Mouse (Mus musculus) heart, postnatal 14 days (tissue): Measurements from ENCODE around the gene Nedd8. TPM values are rescaled to one million over a fixed set of nuclear protein-coding genes. Genes with fewer than 3 reads are reported as not detected.
A peak's percentile ranks its signal among the peaks of the same experiment; 100 is the strongest.

Experiments
- DNase-seq, 2 experiments: peaks; one replicate each; pipeline ENCODE4 v3.0.0; 2021 to 2022
- intact Hi-C: fragments of 180-260 bp; cut with DNase I; formaldehyde crosslinking; loops from one replicate; pipeline ENCODE4 v1.15.1; 2025
- long read RNA-seq, 2 experiments: library from polyadenylated mRNA; stranded (forward); transcript quantifications; one replicate each; pipeline ENCODE4 v2.0.0; 2021
- total RNA-seq, 2 experiments: library from RNA; stranded (reverse); gene quantifications; 2 replicates each; pipeline ENCODE4 v1.2.3; 2021

Nedd8 gene
- 100 to 1,000 TPM; 254 to 257 TPM for total RNA-seq
- long read RNA-seq, experiment 1, transcript Nedd8-201 (4 exons, 824 nt) = major isoform, 97 of 101 reads
- long read RNA-seq, experiment 1, partial matches to known transcripts = 1 of 101 reads
- long read RNA-seq, experiment 1, other reads (novel, unspliced or antisense) = 1 of 101 reads
- long read RNA-seq, experiment 2, transcript Nedd8-201 (4 exons, 824 nt) = major isoform, 88 of 88 reads
- long read RNA-seq, experiment 2, partial matches to known transcripts = 0 of 88 reads
- long read RNA-seq, experiment 2, other reads (novel, unspliced or antisense) = 0 of 88 reads

DNA sequence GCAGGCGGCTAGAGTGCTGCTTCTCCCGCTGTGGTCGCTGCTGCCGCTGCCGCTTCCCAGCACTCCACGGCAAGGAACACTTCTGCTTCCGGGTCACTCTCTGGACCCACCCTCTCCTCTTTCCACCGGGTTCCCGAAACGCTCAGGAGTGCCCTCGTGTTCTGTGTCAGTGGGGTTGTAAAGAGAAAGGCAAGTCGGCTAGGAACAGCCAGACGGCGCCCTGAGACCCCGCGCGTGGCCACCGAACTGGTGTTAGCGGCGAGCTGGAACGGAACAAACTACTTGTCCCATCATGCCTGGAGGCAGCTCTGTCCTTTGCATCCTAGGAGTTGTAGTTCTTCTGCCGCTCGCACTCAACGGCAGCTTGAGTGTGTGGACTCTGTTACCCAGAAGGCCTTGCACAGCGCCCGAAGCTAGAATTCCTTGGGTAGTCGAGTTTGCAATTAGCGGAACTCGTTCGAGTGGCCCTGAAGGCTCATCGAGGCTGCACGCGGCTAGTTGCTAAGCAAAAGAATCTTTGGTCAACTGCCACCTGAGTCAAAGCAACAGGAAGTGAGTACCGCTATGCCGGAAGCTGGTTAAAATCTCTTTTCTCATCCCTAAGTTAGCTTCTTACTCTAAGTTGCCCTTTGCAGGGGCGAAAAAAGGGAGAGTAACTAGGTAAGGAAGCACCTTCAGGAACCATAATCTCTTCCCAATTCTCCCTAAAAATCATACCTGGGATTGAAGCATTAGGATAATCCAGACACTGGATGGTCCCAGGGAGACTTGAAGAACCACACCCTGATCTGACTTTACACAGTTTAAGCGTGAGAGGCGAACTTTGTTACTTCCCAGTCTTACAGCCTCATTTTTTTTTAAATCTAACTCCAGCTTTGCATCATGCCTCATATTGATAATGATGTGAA lies at the start of gene Nedd8, which contains the start of gene Gmpr2:
Gene Nedd8 (minus strand): TSS at position 292 of the 908 bp plus-strand sequence.
Gene Gmpr2 (plus strand): TSS at position 109 of the 908 bp plus-strand sequence.
- intact Hi-C loops = loop anchor here (5.0 kb wide), 1 partner anchor 40 kb away; no protein-coding TSS in a partner anchor
- DNase-seq = peak; percentile 82 to 83

DNA sequence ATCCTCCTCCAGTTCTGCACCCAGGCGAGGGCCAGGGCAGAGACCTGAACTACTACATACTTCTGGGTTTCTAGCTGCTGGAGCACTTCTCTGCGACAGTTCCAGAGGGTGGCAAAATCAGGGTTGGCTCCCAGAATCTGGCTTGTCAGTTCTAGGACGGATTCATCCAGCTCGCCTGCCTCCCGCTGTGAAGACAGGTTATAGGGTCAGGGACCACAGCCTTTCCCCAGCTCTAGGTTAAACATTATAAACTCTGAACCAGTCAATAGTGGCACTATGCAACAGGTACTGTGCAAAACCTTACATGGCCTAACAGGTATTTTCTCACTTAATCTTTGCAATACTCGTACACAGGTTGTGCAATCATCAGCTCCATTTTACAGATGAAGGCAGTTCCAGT lies 49.2 kb upstream of the Nedd8 start:
- intact Hi-C loops = loop anchor here (2.0 kb wide), 1 partner anchor 38 kb away; no protein-coding TSS in a partner anchor

DNA sequence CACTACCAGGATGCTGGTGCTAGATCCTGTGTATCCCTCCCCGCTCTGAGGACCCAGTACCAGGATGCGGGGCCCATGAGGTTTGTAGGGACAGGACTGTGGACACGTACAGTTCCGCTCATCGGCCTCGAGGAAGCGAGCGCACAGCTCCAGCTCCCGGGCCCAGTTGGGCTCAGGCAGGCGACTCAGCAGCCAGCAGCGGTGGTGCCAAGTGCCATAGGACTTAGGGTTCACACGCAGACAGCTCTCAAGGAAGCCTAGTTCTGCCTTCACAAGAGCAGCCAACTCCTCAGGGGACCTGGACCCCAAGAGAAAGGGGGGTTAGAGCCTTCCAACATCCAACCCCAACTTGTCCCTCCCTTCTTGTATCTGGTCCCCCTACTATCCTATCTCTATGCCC lies 48.7 kb upstream of the Nedd8 start:
- no peak for DNase-seq
- intact Hi-C loops = loop anchor here (2.0 kb wide), 1 partner anchor 38 kb away; no protein-coding TSS in a partner anchor

More for the DNA sequence above, 49.2 kb upstream of the Nedd8 start:
- no peak for DNase-seq

DNA sequence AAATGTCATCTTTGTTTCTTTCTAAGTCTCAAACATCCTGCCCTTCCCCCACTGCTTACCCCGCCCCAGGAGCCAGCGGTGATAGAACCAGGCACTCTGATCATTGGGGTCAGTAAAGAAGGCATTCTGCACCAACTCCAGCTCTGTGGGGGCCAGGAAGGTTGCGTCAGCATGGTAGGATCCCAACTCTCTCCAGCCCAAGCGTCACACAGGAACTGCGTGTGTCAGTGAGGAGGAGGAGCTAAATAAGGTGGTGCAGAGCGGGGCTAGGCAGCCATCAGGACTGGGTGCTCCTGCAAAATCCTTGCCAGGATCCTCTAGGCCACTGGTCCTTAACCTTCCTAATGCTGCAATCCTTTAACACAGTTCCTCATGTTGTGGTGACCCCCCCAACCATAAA lies 47.8 kb upstream of the Nedd8 start:
- intact Hi-C loops = loop anchor here (2.0 kb wide), 1 partner anchor 37 kb away; no protein-coding TSS in a partner anchor
- DNase-seq = no peak

GRCm38 (mm10) chr14:55716884-55717283 lies 45.0 kb upstream of the Nedd8 start:
- DNase-seq = no peak
- intact Hi-C loops = no loop called here

DNA sequence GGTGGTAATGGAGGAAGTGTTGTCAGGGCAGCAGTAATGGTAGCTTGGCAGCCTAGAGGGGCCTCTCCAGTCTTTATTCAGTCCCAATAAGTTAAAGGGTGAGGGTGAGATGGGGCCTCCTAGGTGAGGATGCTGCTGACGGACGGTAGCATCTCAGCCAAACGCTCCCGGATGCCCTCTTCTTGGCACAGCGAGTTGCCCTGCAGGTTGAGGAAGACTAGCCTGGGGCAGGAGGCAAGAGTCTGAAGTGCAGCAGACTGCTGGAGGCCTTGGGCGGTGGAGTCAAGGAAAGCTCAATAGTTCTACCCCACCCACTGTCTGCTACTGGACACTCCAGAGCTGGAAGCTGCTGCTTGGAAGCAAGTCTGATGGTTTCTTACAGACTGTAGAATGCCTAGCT lies 44.3 kb upstream of the Nedd8 start:
- DNase-seq = no peak
- intact Hi-C loops = no loop called here

GRCm38 (mm10) chr14:55714893-55715292 lies 43.0 kb upstream of the Nedd8 start:
- intact Hi-C loops = no loop called here

GRCm38 (mm10) chr14:55713729-55714122 lies 41.8 kb upstream of the Nedd8 start, which contains the start of gene Tgm1:
Gene Tgm1 (minus strand): TSS chr14:55713926.
- intact Hi-C loops = no loop called here
- no peak for DNase-seq

More at GRCm38 (mm10) chr14:55714893-55715292, 43.0 kb upstream of the Nedd8 start:
- DNase-seq = no peak

DNA sequence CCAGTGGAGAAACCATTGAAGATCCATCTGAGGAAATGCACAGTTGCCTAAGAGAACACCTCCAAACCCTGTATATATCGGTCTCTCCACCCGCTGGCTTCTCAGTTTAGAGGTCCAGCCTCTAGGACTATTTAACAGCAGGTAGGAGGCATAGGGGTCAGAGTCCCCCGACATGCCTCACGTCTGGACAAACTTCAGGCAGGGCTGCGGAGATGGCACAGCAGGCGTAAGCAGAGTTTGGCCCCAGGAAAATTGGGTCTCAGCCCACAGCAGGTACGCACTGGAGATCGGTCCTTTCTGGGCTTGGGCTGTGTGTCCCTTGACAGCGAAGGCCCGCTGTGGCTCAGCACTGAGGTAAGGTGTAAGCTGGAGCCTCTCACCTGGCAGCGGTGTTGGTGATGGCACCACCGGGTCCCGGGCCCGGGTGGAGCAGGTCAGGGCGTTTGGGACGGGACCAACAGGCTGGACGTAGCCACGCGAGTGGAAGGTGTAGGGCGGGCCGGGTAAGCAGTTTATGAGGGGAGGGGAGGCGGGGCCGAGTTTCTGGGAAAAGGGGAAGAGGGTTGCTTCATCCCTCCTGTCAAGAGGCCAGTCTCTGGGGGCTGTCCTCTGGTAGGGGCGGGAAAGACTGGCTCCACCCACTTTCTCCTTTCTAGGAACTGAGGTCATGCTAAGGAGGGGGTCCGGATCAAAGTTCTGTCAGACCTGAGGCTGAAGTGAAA lies 41.2 kb upstream of the Nedd8 start:
- intact Hi-C loops = no loop called here
- peak; percentile 37 to 38 for DNase-seq

- intact Hi-C loops = no loop called here
- no peak for DNase-seq
Observed at GRCm38 (mm10) chr14:55711786-55712185, 39.9 kb upstream of the Nedd8 start.

DNA sequence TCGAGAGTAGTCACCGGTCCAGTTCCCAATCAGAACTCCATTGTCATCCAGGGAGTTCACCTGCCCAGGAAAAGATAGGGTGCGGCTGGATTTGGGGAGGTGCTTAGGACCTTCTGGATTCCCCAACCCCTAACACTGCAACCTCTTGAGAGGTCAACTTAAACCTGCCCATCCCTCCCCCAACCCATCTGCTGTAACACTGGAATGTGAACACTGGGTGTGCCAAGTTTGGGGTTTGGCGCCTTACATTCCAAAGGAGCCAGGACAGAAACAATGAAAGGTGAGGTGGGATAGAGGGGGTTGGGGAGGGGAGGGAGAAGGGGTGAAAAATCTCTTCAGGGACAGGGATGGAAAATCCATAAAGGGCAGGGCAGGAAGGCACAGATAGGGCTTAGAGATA lies 37.6 kb upstream of the Nedd8 start:
- intact Hi-C loops = no loop called here
- DNase-seq = no peak

GRCm38 (mm10) chr14:55707397-55707796 lies 35.5 kb upstream of the Nedd8 start:
- intact Hi-C loops = no loop called here
- DNase-seq = no peak

DNA sequence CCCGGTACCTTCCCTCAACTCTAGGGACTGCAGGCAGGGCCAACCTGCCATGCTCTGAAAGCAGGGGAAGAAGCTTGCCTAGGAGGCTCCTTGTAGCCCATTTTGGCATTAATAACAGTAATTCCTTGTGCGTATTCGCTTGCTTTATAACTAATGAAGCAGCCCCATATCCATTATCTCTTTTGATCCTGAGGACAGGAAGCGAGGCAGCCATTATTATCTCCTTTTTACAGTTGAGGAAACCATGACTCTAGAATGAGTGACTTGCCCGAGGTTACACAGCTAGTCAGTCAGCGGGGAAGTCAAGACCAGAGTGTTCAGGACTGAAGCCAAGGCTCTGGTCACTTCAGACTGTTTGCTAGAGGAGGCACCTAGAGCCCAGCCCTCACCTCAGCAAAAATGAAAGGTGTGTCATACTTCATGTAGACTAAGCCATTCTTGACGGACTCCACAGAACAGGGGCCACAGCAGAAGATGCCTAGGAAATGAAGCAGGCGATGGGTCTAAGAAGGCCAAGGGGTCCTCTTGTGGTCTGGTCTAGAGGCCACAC lies 34.2 kb upstream of the Nedd8 start:
- intact Hi-C loops = no loop called here
- DNase-seq = no peak

DNA sequence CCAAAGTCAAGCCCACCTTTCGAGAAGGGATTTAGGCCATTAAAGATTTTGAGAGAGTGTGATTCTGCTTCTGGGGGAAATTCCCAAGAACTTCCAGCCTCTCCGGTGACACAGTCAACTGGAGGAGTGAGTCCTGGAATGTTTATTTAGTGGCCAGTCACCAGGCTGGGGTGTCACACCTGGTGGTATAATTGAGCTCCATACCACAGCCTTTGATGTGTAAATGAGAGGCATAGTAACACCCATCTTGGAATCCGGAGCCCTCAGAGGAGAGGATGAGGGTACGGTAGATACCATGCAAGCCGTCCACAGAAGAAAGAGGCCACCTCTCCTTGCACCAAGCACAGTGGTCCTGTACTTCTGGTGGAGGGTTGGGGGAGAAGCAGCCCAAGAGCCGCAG lies 30.8 kb upstream of the Nedd8 start:
- DNase-seq = no peak
- intact Hi-C loops = no loop called here

DNA sequence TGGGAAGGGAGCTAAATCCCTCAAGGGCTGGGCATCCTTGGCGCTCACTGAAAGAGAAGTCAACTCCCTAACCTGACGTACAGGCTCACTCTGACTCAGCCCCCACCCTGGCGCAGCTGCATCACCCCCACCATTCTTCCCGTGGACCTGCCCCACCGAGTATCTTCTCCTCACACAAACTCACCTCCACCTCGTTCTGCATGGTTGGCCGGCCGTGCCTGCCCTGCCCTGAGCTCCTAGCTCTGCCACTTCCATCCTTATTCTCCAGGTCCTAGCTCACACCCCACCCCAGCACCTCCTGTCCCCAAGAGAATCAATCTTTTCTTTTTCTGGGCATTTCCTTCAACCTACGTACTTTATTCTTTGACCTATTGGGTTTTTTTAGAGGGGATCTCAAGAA lies 29.2 kb upstream of the Nedd8 start:
- intact Hi-C loops = no loop called here
- no peak for DNase-seq

DNA sequence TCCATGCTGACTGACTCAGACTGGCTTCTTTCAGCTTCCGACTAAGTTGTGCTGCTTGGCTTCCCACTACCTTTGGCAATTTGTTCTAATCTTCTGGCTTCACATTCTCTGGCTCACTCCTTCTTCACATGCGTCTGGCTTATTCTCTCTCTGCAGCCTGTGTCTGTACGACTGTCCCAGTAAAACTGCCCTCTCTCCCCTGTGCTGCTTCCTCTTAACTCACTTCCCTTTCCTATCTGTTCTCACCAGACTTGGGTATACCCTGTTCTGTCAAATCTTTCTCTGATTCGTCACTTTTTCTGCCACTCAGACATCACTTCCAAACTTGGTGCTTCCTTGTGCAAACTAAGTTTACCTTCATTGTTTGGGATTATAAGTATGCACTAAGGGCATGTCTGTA lies 25.3 kb upstream of the Nedd8 start:
- intact Hi-C loops = no loop called here
- no peak for DNase-seq

DNA sequence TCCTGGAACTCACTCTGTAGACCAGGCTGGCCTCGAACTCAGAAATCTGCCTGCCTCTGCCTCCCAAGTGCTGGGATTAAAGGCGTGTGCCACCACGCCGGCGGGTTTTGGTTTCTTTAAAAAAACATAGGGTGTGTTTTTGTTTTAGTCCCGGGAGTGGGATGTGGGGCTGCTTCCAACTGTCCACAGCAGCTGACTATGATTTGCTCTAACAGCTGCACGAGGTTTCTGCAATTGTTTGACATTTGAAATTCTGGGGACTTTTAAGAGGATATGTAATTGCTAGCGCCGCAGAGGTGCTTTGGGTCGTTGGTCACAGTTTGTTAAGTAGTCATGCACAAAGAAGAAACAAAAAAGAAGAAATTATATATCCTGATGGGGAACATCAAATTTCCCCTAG lies 17.5 kb upstream of the Nedd8 start:
- intact Hi-C loops = no loop called here
- DNase-seq = no peak

- DNase-seq = no peak
- intact Hi-C loops = loop anchor here (1.0 to 2.0 kb wide), 2 partner anchors 39 to 61 kb away; no protein-coding TSS in a partner anchor
Observed at GRCm38 (mm10) chr14:55682118-55682493, 10.2 kb upstream of the Nedd8 start.

DNA sequence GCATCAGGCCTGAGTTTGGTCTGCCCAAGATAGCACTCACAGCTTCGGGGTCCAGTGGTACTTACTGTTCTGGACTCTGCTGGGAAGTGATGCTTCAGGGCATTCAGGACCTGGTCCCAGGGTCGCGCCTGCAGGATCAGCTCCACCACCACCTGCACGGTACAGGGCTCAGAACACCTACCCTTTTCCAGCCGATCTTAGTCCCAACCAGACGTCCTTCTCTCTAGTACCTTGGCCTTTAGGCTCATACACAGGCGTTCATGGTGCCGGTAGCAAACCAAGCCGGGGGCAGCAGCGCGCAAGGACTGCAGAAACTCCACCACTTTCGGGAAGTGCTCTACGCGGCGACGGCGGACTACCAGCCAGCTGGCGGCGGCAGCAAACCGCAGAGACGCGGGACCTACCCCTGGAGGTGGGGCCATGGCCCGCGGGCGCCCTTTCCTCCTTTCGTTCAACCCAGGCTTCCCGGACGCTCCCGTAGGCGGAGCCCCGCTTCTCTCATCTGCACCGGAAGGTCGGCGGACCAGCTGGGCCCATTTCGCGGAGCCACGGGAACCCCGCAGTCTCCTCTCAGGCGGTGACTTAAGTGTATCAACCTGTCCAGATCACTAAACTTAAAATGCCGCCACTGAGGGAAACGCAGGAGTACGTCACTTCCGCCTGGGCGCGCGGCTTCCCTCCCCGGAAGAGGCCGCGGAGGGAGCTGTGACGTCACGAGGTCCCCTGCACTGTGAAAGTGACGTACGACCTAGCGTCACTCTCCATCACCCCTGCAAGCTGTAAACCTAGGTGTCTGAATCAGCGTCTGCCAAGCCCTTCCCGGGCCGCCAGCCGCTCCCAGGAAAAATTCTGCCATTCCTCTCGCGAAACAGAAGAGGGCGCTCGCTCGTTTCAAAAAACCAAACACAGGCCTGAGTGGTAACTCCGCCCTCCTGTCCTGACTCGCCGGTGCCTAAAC lies 9.5 kb upstream of the Nedd8 start, which contains the start of gene Tinf2:
Gene Tinf2 (minus strand): TSS at position 661 of the 958 bp plus-strand sequence.
- peak; percentile 92 to 94 for DNase-seq
- intact Hi-C loops = loop anchor here (1.0 to 2.0 kb wide), 2 partner anchors 39 to 62 kb away; no protein-coding TSS in a partner anchor
